Mouse (Mus musculus) spleen, adult 2 months (tissue): ENCODE results near the gene Alcam. TPM values are rescaled to one million over a fixed set of nuclear protein-coding genes. Genes with fewer than 3 reads are reported as not detected.

Source experiments
- DNase-seq, 2 experiments: peaks; one replicate each; pipeline versions ENCODE4 v3.0.0 to v3.0.0-alpha.2; 2012 to 2021; ENCODE audit warnings: low spot score in 2 of 2, low read depth in 1 of 2
- H3K27ac ChIP-seq: fragments of 200-500 bp; 2 replicates; pipeline ENCODE4 v1.5.1; 2012; ENCODE audit warnings: low read length, inconsistent platforms; ENCODE audit not compliant: insufficient read depth
- H3K27me3 ChIP-seq: fragments of 200-500 bp; 2 replicates; pipeline ENCODE4 v1.6.1; 2012; ENCODE audit warnings: mild to moderate bottlenecking, moderate library complexity, low read length, inconsistent platforms; ENCODE audit not compliant: control insufficient read depth, insufficient read depth
- H3K36me3 ChIP-seq: fragments of 200-500 bp; 2 replicates; pipeline ENCODE4 v1.6.1; 2012; ENCODE audit warnings: mild to moderate bottlenecking, low read length, inconsistent platforms; ENCODE audit not compliant: control insufficient read depth, insufficient read depth
- H3K4me1 ChIP-seq: fragments of 200-500 bp; 2 replicates; pipeline ENCODE4 v1.6.1; 2011; ENCODE audit warnings: inconsistent platforms; ENCODE audit not compliant: control insufficient read depth, insufficient read depth, insufficient read length
- H3K4me3 ChIP-seq: fragments of 200-500 bp; 2 replicates; pipeline ENCODE4 v1.5.1; 2011; ENCODE audit warnings: mild to moderate bottlenecking, inconsistent platforms; ENCODE audit not compliant: insufficient read depth, insufficient read length; ENCODE audit errors: extremely low read depth
- CTCF ChIP-seq: fragments of 200-500 bp; IDR thresholded peaks from 2 replicates; pipeline ENCODE4 v1.5.1; 2011; ENCODE audit warnings: mild to moderate bottlenecking, inconsistent platforms; ENCODE audit not compliant: insufficient read depth, insufficient read length, insufficient replicate concordance; ENCODE audit errors: extremely low read depth
- POLR2A ChIP-seq: fragments of 200-500 bp; IDR thresholded peaks from 2 replicates; pipeline ENCODE4 v1.6.1; 2011; ENCODE audit warnings: low read depth, low read length, inconsistent platforms
- WGBS: fragments of 180-500 bp; shearing (Covaris S2); methylation state at CpG from one replicate; pipeline ENCODE4 v1.1.7; 2018; 5-methylcytosine and 5-hydroxymethylcytosine counted together
- polyA plus RNA-seq: library from polyadenylated mRNA; depleted of rRNA; stranded (reverse); fragments of >200 nt; gene quantifications from 2 replicates; pipeline ENCODE4 v1.2.3, GENCODE M21; 2012

Alcam gene
- polyA plus RNA-seq, 1 experiment = 2.8 TPM

- no peak for TF ChIP-seq POLR2A
- TF ChIP-seq CTCF = no peak
- DNase-seq = no peak
- no peak overlapping the region for H3K4me3 ChIP-seq
- no peaks in the 10 kb centered on the region for H3K36me3 ChIP-seq
- WGBS = 67% methylated on average over 9 of the region's 9 CpGs
- no peak overlapping the region for H3K27ac ChIP-seq
- no peaks in the 10 kb centered on the region; the same call in 1 of the 2 replicates for H3K4me1 ChIP-seq
- H3K27me3 ChIP-seq = no peaks in the 10 kb centered on the region
Measured at GRCm38 (mm10) chr16:52443635-52444505, 10.0 kb downstream of the Alcam start.

DNA sequence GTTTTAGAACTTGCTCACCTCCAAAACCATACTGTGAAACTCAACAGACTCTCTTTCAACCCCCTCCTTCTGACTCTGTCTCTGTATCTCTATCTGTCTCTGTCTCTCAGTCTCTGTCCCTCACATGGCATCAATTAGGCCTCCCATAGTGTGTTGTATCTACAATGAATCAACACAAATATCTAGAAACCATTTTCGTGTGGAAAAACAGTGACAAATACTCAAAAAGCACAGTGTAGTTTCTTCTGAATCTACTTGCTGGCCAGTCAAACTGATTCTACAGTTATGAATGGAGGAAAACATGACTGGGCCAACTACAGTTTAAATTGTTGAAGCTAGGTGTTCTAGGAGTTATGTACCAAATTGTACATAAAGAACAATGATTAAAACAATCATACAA lies 10.8 kb downstream of the Alcam start:
- no peak for DNase-seq
- WGBS = 86% methylated on average over 1 of the region's 1 CpGs
- Histone ChIP-seq H3K4me3 (no peak overlapping the region), H3K4me1 (no peaks in the 10 kb centered on the region; the same call in 1 of the 2 replicates), H3K27me3 (no peaks in the 10 kb centered on the region), H3K36me3 (no peaks in the 10 kb centered on the region), H3K27ac (no peak overlapping the region)
- TF ChIP-seq POLR2A (no peak), CTCF (no peak)

DNA sequence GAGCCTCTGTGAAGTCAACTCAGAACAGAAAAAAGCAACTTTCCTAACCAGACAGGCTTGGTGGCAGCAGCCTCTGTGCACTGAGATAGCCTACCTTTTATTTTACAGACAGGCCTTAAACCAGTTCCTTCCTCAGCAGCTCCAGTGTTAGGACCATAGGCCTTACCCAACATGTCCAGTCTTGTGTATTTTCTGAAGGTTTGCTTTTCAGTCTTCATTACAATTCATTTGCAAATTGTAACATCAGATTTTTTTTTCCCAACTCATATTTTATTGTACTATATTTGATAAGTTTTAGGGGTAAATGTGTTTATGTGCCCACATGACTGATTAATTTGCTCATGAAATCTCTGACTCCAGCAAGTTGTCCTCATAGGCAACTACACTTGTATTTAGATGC lies 14.3 kb downstream of the Alcam start:
- H3K4me1 ChIP-seq = no peaks in the 10 kb centered on the region; the same call in 1 of the 2 replicates
- no peaks in the 10 kb centered on the region for H3K36me3 ChIP-seq
- DNase-seq = no peak
- no peak overlapping the region for H3K27ac ChIP-seq
- H3K4me3 ChIP-seq = no peak overlapping the region
- TF ChIP-seq POLR2A (no peak), CTCF (no peak)
- H3K27me3 ChIP-seq = no peaks in the 10 kb centered on the region

GRCm38 (mm10) chr16:52439007-52439406 lies 14.9 kb downstream of the Alcam start:
- Histone ChIP-seq H3K4me1 (no peaks in the 10 kb centered on the region; the same call in 1 of the 2 replicates), H3K27ac (no peak overlapping the region), H3K4me3 (no peak overlapping the region), H3K36me3 (no peaks in the 10 kb centered on the region), H3K27me3 (no peaks in the 10 kb centered on the region)
- no peak for DNase-seq
- no peak for TF ChIP-seq POLR2A
- 87% methylated on average over 6 of the region's 6 CpGs for WGBS

DNA sequence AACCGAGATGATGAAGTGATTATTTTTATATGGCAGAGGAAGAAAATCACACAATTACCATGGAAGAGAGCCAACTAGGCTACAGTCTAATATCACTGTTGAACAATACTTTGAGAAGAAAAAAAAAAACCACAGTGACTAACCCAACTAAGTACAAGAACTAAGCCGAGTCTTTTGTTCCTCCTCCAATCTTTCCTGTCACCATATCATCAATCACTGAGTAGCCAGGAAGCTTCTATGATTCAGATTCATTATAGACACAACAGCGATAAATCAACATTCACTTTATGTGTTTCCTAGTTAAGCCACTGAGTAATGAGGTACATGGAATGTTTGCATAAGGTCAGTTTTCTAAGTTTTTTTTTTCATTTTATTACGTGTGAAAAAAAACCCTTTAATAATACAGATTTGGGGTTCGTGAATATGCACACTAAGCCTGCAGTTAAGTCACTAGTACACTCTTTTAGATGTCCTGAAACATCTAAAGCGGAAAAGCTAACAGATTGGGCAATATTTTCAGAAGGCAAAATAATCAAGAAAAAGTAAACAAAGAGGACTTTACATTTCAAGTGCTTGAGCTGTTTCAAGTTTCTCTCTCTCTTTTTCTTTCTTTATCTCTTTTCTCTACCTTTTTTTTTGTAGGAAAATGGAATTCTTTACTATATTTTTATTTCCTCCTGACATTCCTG lies 15.5 kb downstream of the Alcam start:
- Histone ChIP-seq H3K27me3 (no peaks in the 10 kb centered on the region), H3K4me3 (no peak overlapping the region), H3K4me1 (no peaks in the 10 kb centered on the region), H3K36me3 (no peaks in the 10 kb centered on the region), H3K27ac (no peak overlapping the region)
- DNase-seq = no peak
- WGBS = 63% methylated on average over 6 of the region's 6 CpGs
- TF ChIP-seq CTCF = no peak
- no peak for TF ChIP-seq POLR2A

GRCm38 (mm10) chr16:52433189-52433588 lies 20.7 kb downstream of the Alcam start:
- DNase-seq = no peak
- Histone ChIP-seq H3K4me3 (no peak overlapping the region), H3K27ac (no peak overlapping the region), H3K27me3 (no peaks in the 10 kb centered on the region), H3K36me3 (no peaks in the 10 kb centered on the region), H3K4me1 (no peaks in the 10 kb centered on the region)
- TF ChIP-seq POLR2A (no peak), CTCF (no peak)
- 87% methylated on average over 11 of the region's 11 CpGs for WGBS

- DNase-seq = no peak
- Histone ChIP-seq H3K27ac (no peak overlapping the region), H3K27me3 (no peaks in the 10 kb centered on the region), H3K36me3 (no peaks in the 10 kb centered on the region), H3K4me1 (no peaks in the 10 kb centered on the region), H3K4me3 (no peak overlapping the region)
- TF ChIP-seq POLR2A (no peak), CTCF (no peak)
- WGBS = 86% methylated on average over 1 of the region's 1 CpGs
Measured at GRCm38 (mm10) chr16:52432072-52432471, 21.8 kb downstream of the Alcam start.
